Mouse (Mus musculus) embryonic facial prominence, embryonic 10.5 days (tissue): Measurements from ENCODE around the gene Ceacam19. TPM values are rescaled to one million over a fixed set of nuclear protein-coding genes. Genes with fewer than 3 reads are reported as not detected.
"Not testable (repeated sequence)": the region's sequence is repeated elsewhere in the genome, so short reads cannot be mapped to it uniquely, and the experiment has no call there.

Source experiments
- DNase-seq: peaks from one replicate; pipeline ENCODE4 v3.0.0-alpha.2; 2017; ENCODE audit warnings: low spot score
- H3K27ac ChIP-seq: fragments of 300-500 bp; sonication (generic); replicated peaks from 2 replicates; pipeline ENCODE4 v1.5.1; 2016; ENCODE audit warnings: mild to moderate bottlenecking
- H3K27me3 ChIP-seq: fragments of 300-500 bp; sonication (generic); replicated peaks from 2 replicates; pipeline ENCODE4 v1.6.1; 2016; ENCODE audit warnings: low read depth, mild to moderate bottlenecking; ENCODE audit not compliant: poor library complexity, severe bottlenecking
- H3K36me3 ChIP-seq: fragments of 300-500 bp; sonication (generic); replicated peaks from 2 replicates; pipeline ENCODE4 v1.6.1; 2016; ENCODE audit warnings: mild to moderate bottlenecking, moderate library complexity
- H3K4me1 ChIP-seq: fragments of 300-500 bp; sonication (generic); 2 replicates; pipeline ENCODE4 v1.6.1; 2016
- H3K4me3 ChIP-seq: fragments of 300-500 bp; sonication (generic); 2 replicates; pipeline ENCODE4 v1.5.1; 2016; ENCODE audit warnings: mild to moderate bottlenecking, moderate library complexity
- H3K9me3 ChIP-seq: fragments of 300-500 bp; sonication (generic); 2 replicates; pipeline ENCODE4 v1.6.1; 2016; ENCODE audit warnings: mild to moderate bottlenecking
- WGBS: fragments of 180-500 bp; shearing (Covaris S2); methylation state at CpG from one replicate; pipeline ENCODE4 v1.1.7; 2016; 5-methylcytosine and 5-hydroxymethylcytosine counted together
- polyA plus RNA-seq: library from polyadenylated mRNA; unstranded; fragments of >200 nt; fragmentation: Nextera tagmentation; extraction: Ambion mirVana; gene quantifications from 2 replicates; pipeline ENCODE4 v1.2.1, GENCODE M21; 2016

Ceacam19 gene
- polyA plus RNA-seq, result not detected in 2 replicates

DNA sequence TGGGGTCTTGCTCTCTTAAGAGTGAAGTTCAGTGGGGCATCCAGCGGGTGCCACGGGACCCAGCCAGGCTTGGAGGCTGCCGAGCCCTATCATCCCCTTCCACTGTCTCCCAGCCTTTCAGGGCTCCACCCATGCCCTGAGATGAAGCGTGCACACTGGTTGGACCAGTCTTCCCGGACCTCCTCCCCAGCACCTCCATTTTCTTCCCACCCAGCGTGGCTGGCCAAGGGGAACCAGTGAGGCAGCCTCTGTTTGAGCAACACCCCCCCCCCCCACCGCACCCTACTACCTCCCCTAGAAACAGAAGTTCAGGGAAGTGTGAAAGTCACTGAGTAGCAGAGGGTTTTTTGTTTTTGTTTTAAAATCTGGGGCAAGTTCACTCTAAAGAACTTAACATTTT is at the start of gene Ceacam19:
TSS of gene Ceacam19 (minus strand) at position 117 of the 400 bp plus-strand sequence.
- H3K9me3 ChIP-seq, result peaks cover 30% of the 10 kb centered on the region
- no peaks in the 10 kb centered on the region for H3K4me1 ChIP-seq
- DNase-seq, result no peak

DNA sequence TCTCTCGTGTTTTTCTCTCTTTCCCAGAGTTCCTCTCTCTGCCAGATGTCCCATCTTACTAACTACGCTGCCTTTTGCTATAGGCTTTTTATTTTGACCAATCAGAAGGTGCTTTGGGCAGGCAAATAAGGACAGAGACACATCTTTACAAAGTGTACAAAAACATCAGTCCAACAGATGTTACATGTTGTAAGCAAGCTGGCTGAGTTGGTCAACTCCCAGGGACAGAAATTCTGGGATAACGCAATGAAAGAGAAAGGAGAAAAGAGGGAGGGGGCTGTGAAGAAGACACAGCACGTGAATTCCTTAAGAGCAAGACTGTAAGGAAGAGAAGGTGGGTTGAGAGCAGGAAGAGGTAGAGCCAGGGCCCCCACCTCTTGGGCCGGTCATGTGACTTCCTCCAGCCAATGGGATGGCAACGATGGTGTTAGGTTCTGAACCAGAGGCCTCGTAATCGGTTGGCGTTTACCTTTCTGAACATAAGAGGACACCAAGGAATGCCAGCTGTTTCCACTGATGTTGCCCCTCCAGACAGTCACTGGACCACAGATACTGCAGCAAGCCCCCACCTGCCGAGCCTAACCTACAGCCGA is 49.6 kb upstream of the Ceacam19 start:
- H3K4me1 ChIP-seq, result peaks cover 4% of the 10 kb centered on the region
- H3K36me3 ChIP-seq, result no peaks in the 10 kb centered on the region
- H3K27me3 ChIP-seq, result peaks cover 7% of the 10 kb centered on the region
- 85% methylated on average over 11 of the region's 11 CpGs for WGBS
- no peak overlapping the region for H3K27ac ChIP-seq
- H3K4me3 ChIP-seq, result no peak overlapping the region
- no peak for DNase-seq
- no peaks in the 10 kb centered on the region for H3K9me3 ChIP-seq

More for the DNA sequence above, at the start of gene Ceacam19:
- H3K27ac ChIP-seq, result no peak within 1 kb of the TSS
- 77% methylated on average over 7 of the region's 7 CpGs for WGBS
- no peaks in the 10 kb centered on the region for H3K36me3 ChIP-seq
- H3K27me3 ChIP-seq, result no peaks in the 10 kb centered on the region
- no peak within 1 kb of the TSS for H3K4me3 ChIP-seq

DNA sequence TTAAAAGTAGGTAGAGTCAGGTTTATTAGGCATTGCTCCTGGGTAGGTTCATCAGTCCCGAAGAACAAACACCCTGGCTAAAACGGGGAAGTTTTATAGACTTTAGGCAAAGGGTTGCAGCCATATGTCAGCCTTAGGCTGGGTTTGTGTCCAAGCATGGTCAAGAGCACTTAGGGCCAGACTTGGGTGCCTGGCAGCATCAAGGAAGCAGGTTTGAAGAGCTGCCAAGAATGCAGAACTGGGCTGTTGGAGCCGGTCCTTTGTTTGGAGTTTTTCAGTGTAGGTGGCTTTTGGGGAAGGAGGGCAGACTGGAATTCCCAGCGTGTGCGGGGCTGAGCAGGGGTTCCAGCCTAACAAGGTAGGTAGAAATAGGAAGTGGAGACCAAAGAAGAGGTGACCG is 48.2 kb upstream of the Ceacam19 start:
- no peaks in the 10 kb centered on the region for H3K9me3 ChIP-seq
- peaks cover 4% of the 10 kb centered on the region for H3K4me1 ChIP-seq
- DNase-seq, result no peak
- no peak overlapping the region for H3K27ac ChIP-seq
- H3K4me3 ChIP-seq, result no peak overlapping the region
- peaks cover 16% of the 10 kb centered on the region for H3K27me3 ChIP-seq
- no peaks in the 10 kb centered on the region for H3K36me3 ChIP-seq
- 84% methylated on average over 6 of the region's 6 CpGs for WGBS

DNA sequence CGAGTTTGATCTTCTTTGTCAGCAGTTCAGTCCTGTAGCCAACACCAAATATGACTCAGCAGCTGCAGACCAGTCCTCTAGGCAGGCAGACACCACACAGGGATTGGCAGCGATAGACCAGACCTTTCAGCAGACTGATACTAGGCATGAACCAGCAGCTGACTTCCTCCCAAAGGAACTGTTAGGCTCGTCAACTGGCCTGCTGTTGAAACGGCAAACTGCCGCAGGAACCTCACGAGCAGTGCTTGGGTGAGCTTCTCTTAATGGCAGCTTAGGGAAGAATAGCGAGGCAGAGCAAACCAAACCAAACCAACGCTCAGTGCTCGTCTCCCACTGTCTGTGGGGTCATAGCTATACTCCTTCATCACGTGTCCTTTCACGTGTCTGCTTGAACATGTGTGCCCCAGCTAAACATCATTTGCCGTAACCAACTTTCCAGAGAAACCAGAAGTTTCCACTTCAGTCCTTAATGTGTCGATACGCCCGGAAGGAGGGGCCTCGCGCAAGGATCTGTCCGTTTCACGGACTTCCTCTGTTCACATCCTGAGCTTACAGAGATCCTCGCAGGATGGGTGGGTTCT is 47.5 kb upstream of the Ceacam19 start:
- Histone ChIP-seq H3K4me1 (peaks cover 4% of the 10 kb centered on the region), H3K27ac (no peak overlapping the region), H3K9me3 (no peaks in the 10 kb centered on the region), H3K27me3 (peaks cover 16% of the 10 kb centered on the region), H3K36me3 (no peaks in the 10 kb centered on the region), H3K4me3 (no peak overlapping the region)
- 81% methylated on average over 20 of the region's 20 CpGs for WGBS
- DNase-seq, result no peak

DNA sequence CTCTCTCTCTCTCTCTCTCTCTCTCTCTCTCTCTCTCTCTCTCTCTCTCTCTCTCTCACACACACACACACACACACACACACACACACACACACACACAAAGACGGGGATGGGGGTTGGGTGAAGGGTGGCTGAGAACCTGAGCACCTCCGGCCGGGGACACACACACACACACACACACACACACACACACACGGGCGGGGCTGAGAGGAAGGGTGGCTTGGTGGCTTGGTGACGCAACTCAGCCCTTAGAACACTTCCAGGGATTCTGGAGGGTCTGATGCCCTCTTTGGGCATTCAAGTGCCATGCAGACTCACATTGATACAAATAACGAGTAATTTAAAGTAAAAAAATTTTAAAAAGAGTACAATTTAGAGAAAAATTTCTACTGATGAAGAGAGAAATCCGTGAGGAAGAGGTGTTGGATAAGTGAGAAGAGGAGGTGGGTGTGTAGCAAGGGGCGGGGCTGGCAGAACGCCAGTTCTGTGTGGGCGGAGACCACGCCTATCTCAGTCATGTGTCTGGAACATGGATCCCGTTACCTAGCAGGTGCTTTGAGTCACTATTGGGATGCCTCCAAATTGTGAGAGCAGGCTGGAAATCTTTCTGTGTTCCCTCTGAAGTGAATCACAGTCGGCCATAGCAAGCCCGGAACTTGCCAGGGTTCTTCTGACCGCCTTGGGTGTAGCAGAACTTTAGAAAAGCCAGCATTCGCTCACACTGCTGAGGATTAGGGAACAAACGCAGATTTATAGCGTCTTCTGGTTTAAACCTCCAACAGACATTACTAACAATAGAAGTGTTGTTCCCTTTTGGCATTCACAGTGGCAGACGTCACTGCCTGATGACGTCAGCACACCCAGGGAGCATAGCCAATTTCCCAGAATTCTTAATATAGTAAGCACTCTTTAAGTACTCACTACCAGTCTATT is 45.4 kb upstream of the Ceacam19 start:
- WGBS, result 27% methylated on average over 21 of the region's 21 CpGs
- DNase-seq, result peak; percentile 33
- H3K4me3 ChIP-seq, result peak overlapping the region; percentile 24; the same call in 1 of the 2 replicates
- peaks cover 4% of the 10 kb centered on the region for H3K4me1 ChIP-seq
- H3K27me3 ChIP-seq, result peaks cover 16% of the 10 kb centered on the region
- no peaks in the 10 kb centered on the region for H3K9me3 ChIP-seq
- H3K36me3 ChIP-seq, result no peaks in the 10 kb centered on the region
- no peak overlapping the region for H3K27ac ChIP-seq

DNA sequence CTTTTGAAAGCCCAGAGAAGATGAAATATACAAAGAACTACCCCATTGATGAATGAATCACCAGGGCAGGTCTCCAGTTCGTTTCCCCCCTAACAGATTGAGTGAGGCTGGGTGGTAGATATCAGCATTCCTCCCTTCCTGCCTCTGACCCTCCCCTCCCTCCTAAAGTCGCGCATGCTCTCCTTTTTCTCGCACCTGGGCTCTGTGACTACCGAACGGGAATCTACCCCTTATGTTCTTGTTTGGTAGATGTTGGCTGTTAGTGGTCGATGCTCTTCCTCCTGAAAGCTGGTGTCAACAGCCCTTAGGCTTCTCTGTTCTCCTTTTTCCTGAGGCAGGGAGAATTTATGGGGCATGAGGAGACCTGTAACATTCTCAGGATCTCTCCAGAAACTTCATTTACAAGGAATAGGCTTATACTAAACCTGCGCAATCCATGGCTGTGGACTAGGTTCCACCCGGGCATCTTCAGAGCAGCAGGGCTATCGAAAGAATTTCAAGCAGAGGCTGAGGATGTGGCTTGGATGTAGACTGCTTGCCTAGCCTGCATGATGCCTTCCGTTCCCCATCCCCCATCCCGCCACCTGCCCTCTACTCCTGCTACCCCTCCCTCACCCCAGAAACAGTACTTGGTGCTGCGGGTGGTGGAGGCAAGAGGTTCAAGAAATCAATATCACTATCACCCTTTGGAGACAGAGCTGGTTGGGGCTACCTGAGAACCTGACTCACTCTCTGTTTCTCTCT is 44.5 kb upstream of the Ceacam19 start:
- WGBS, result 27% methylated on average over 13 of the region's 13 CpGs
- Histone ChIP-seq H3K27ac (no peak overlapping the region), H3K27me3 (peaks cover 16% of the 10 kb centered on the region), H3K36me3 (no peaks in the 10 kb centered on the region), H3K4me3 (no peak overlapping the region), H3K4me1 (peaks cover 4% of the 10 kb centered on the region), H3K9me3 (no peaks in the 10 kb centered on the region)
- no peak for DNase-seq

DNA sequence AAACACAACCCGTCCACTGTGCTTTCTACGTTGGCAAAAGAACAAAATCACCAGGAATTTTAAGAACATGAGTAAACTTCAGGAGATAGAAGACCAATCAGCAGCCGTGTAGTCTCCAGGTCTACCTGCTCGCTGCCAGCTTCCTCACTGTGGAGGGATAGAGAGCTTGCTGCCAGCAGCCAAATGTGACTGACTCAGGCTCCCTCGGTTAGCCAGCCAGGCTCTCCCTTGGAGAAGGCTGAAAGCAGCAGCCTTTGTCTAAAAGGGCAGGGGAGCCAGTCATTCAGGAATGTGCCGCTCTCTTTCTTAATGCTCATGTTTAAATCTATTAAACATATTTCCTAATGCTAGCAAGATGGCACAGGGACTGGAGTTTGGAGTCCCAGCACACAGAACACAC is 42.7 kb upstream of the Ceacam19 start:
- H3K4me3 ChIP-seq, H3K9me3 ChIP-seq, H3K4me1 ChIP-seq, H3K36me3 ChIP-seq, H3K27ac ChIP-seq, DNase-seq: not testable (repeated sequence)
- WGBS, result 76% methylated on average over 6 of the region's 6 CpGs
- peaks cover 16% of the 10 kb centered on the region for H3K27me3 ChIP-seq

DNA sequence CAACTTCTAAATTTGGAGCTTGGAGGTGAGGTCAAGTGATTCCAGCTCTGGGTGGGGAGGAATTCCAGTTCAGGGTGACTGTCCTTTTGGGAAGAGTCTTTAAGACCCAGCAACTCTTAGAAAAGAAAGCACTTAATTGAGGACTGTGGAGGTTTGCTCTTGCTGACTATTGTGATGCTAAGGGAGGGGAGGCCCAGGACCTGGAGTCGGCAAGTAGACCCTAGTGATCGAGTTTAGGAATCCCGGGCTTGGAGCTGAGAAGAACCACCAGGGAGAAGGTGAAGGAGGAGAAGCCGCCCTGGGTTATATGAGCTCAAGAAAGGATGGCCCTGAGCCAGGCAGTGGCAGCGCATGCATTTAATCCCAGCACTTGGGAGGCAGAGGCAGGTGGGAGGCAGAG is 40.7 kb upstream of the Ceacam19 start:
- WGBS, result 71% methylated on average over 5 of the region's 5 CpGs
- no peaks in the 10 kb centered on the region for H3K9me3 ChIP-seq
- H3K36me3 ChIP-seq, result no peaks in the 10 kb centered on the region
- no peak overlapping the region for H3K27ac ChIP-seq
- peaks cover 19% of the 10 kb centered on the region for H3K27me3 ChIP-seq
- DNase-seq, result no peak
- H3K4me3 ChIP-seq, result no peak overlapping the region
- H3K4me1 ChIP-seq, result peaks cover 9% of the 10 kb centered on the region

DNA sequence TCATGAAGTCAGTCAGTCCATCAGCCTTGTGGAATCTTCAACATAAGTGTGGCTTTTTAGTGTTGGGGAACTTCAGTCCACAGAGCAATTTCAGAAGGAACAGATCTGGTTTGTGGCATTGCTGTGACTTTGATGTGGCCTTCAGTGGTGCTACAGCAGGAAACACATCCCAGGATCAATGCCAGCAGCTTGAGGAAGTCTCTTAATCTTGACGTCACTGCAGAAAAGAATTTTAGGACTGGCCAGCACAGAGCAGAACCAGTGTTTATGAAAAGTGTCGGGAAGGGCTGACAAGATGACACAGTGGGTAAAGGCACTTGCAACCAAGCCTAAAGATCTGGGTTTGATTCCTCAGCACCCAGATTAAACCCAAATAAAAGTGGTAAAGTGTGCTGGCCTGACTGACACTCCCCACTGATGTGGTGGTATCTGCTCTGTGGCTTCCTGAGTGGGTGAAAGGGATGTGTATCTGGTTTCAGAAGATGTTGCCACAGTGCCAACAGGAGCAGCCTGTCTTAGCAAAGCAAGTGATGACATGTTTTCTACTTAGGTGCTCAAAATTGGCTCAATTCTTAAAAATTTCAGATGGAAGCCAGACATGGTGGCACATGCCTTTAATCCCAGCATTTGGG is 39.2 kb upstream of the Ceacam19 start:
- 76% methylated on average over 2 of the region's 2 CpGs for WGBS
- Histone ChIP-seq H3K4me1 (peaks cover 6% of the 10 kb centered on the region), H3K27ac (no peak overlapping the region), H3K27me3 (peaks cover 14% of the 10 kb centered on the region), H3K9me3 (no peaks in the 10 kb centered on the region), H3K36me3 (no peaks in the 10 kb centered on the region), H3K4me3 (no peak overlapping the region)
- DNase-seq, result no peak

DNA sequence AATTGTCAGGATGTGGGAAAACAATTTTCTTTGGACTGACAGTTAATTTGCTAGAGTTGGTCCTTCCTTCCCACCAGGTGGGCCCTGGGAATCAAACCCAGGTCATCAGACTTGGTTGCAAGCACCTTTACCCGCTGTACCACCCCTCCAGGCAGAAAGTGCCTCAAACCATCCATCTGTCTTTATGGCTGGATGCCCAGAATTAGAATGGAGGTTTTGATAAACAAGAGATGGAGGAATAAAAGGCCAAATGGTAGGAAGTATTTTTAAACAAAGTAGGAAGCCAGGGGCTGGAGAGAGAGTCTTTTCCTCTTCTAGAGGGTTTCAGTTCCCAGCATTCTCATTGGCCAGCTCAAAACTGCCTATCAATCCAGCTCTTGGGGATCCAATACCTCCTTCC is 37.6 kb upstream of the Ceacam19 start:
- H3K36me3 ChIP-seq, result no peaks in the 10 kb centered on the region
- no peak overlapping the region for H3K4me3 ChIP-seq
- no peak overlapping the region for H3K27ac ChIP-seq
- 80% methylated on average over 1 of the region's 1 CpGs for WGBS
- no peaks in the 10 kb centered on the region for H3K9me3 ChIP-seq
- peaks cover 9% of the 10 kb centered on the region for H3K4me1 ChIP-seq
- peaks cover 8% of the 10 kb centered on the region for H3K27me3 ChIP-seq
- no peak for DNase-seq

DNA sequence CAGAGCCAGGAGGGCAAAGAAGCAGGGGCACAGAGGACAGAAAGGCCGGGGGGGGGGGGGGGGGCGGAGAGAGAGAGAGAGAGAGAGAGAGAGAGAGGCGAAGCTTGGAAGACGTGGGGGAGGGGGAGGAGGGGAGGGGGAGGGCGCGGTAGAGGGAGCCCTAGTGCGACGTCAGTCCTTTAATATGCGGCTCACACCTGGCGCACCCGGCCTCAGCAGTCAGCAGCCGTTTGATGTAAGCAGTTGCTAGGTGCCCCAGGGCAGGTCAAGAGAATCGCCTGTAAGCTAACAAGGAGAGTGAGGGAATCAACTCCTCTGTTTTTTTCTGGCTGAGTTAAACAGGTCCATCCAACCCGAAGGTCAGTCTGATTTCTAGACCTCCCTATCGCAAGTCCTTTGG is 36.0 kb upstream of the Ceacam19 start:
- peak overlapping the region; percentile 21; the same call in 1 of the 2 replicates for H3K4me3 ChIP-seq
- 8% methylated on average over 13 of the region's 15 CpGs for WGBS
- H3K36me3 ChIP-seq, result no peaks in the 10 kb centered on the region
- peaks cover 15% of the 10 kb centered on the region for H3K4me1 ChIP-seq
- peaks cover 8% of the 10 kb centered on the region for H3K27me3 ChIP-seq
- H3K27ac ChIP-seq, result no peak overlapping the region
- no peaks in the 10 kb centered on the region for H3K9me3 ChIP-seq
- DNase-seq, result peak; percentile 48

DNA sequence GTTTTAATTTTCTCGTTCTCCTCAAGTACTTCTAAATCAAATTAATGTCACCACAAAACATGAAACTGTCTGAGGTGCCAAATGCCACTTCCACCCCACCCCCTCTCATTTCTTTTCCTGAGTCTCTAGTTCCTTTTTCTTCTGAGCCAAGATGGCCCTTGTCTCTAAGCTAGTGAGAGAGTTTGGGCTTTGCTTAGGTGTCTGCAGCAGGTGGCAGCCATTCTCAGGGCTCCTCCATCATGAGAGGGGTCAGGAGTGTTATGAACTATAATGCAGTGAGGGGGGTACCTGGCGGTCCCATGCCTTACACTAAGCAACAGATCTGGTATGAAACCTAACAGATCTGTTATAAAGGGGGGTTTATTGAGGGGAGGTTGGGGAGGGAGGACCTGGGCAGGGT is 35.6 kb upstream of the Ceacam19 start:
- Histone ChIP-seq H3K27me3 (peaks cover 8% of the 10 kb centered on the region), H3K36me3 (peaks cover 3% of the 10 kb centered on the region), H3K9me3 (no peaks in the 10 kb centered on the region), H3K27ac (no peak overlapping the region), H3K4me1 (peaks cover 15% of the 10 kb centered on the region), H3K4me3 (no peak overlapping the region)
- WGBS, result 47% methylated on average over 2 of the region's 2 CpGs
- no peak for DNase-seq
